Mouse (Mus musculus): ENCODE results near the gene Gjd3.

GRCm38 (mm10) chr11:98949958-98950460 lies 32.8 kb downstream of the Gjd3 start:
- no peak for TF ChIP-seq CTCF (IDR thresholded peaks at IDR 0.05; ENCODE audit: low read depth)
- no peak for TF ChIP-seq EP300 (optimal IDR thresholded peaks at IDR 0.05)

Data from stomach, postnatal 0 days (tissue).